Mouse (Mus musculus) MEL (cell line): Measurements from ENCODE around the gene Msi2. TPM values are rescaled to one million over a fixed set of nuclear protein-coding genes. Genes with fewer than 3 reads are reported as not detected.

ENCODE experiments used
- DNase-seq: peaks from one replicate; pipeline ENCODE4 v3.0.0; 2011; ENCODE audit warnings: low read depth, low spot score
- H3K27ac ChIP-seq: 2 replicates; pipeline ENCODE4 v1.5.1; 2012; ENCODE audit warnings: low read depth, mild to moderate bottlenecking, control low read depth, low read length, moderate library complexity; ENCODE audit not compliant: control insufficient read depth
- H3K27me3 ChIP-seq, 2 experiments: fragments of 150-350 bp in 1 of 2; sonication (generic) in 1 of 2; 2 replicates each; pipeline ENCODE4 v1.6.1; 2012; ENCODE audit warnings: low read length in 2 of 2, mild to moderate bottlenecking in 2 of 2, improper control_type of control experiment in 1 of 2, moderate library complexity in 1 of 2; ENCODE audit not compliant: insufficient read depth in 2 of 2, control insufficient read depth in 1 of 2
- H3K36me3 ChIP-seq, 2 experiments: 2 replicates each; pipeline ENCODE4 v1.6.1; 2012 to 2014; ENCODE audit warnings: low read length in 2 of 2, improper control_type of control experiment in 1 of 2, inconsistent platforms in 1 of 2, mild to moderate bottlenecking in 1 of 2; ENCODE audit not compliant: insufficient read depth in 2 of 2, control insufficient read depth in 1 of 2
- H3K4me1 ChIP-seq, 2 experiments: fragments of 150-350 bp in 1 of 2; sonication (generic) in 1 of 2; 2 replicates each; pipeline ENCODE4 v1.6.1; 2012; ENCODE audit warnings: low read length in 2 of 2, improper control_type of control experiment in 1 of 2, mild to moderate bottlenecking in 1 of 2; ENCODE audit not compliant: insufficient read depth in 2 of 2, control insufficient read depth in 1 of 2
- H3K4me3 ChIP-seq, 2 experiments: fragments of 150-350 bp in 1 of 2; sonication (generic) in 1 of 2; 2 replicates each; pipeline ENCODE4 v1.5.1; 2012; ENCODE audit warnings: low read depth in 2 of 2, low read length in 2 of 2, mild to moderate bottlenecking in 2 of 2, moderate library complexity in 2 of 2, control low read depth in 1 of 2, improper control_type of control experiment in 1 of 2; ENCODE audit not compliant: control insufficient read depth in 1 of 2, insufficient read depth in 1 of 2
- H3K79me2 ChIP-seq: 2 replicates; pipeline ENCODE4 v1.6.1; 2012; ENCODE audit warnings: mild to moderate bottlenecking, low read length, moderate library complexity; ENCODE audit not compliant: control insufficient read depth, poor library complexity, insufficient read depth
- H3K9ac ChIP-seq: 2 replicates; pipeline ENCODE4 v1.6.1; 2012; ENCODE audit warnings: low read depth, mild to moderate bottlenecking, control low read depth, low read length, moderate library complexity; ENCODE audit not compliant: control insufficient read depth, poor library complexity, severe bottlenecking
- H3K9me3 ChIP-seq: fragments of 150-350 bp; sonication (generic); replicated peaks from 2 replicates; pipeline ENCODE4 v1.6.1; 2012; ENCODE audit warnings: mild to moderate bottlenecking, low read length, improper control_type of control experiment, moderate library complexity; ENCODE audit not compliant: insufficient read depth
- E2F4 ChIP-seq: IDR thresholded peaks from 2 replicates; pipeline ENCODE4 v1.6.1; 2011; ENCODE audit warnings: low read depth, low read length, improper control_type of control experiment, borderline replicate concordance
- EP300 ChIP-seq, 2 experiments: IDR thresholded peaks; 2 replicates each; pipeline ENCODE4 v1.6.1; 2011; ENCODE audit warnings: improper control_type of control experiment in 2 of 2, low read length in 2 of 2, low read depth in 1 of 2, mild to moderate bottlenecking in 1 of 2
- GATA1 ChIP-seq: IDR thresholded peaks from 2 replicates; pipeline ENCODE4 v1.6.1; 2011; ENCODE audit warnings: low read depth, low read length, improper control_type of control experiment
- JUND ChIP-seq: IDR thresholded peaks from 2 replicates; pipeline ENCODE4 v1.6.1; 2011; ENCODE audit warnings: low read depth, mild to moderate bottlenecking, improper control_type of control experiment, low read length
- MXI1 ChIP-seq: IDR thresholded peaks from 2 replicates; pipeline ENCODE4 v1.6.1; 2011; ENCODE audit warnings: mild to moderate bottlenecking, low read depth, low read length, improper control_type of control experiment
- NELFE ChIP-seq: IDR thresholded peaks from 2 replicates; pipeline ENCODE4 v1.6.1; 2011; ENCODE audit warnings: low read depth, low read length, improper control_type of control experiment
- POLR2AphosphoS5 ChIP-seq: IDR thresholded peaks from 2 replicates; pipeline ENCODE4 v1.6.1; 2012; ENCODE audit warnings: low read depth, borderline replicate concordance, mild to moderate bottlenecking, inconsistent platforms, low read length, moderate library complexity, mixed read lengths
- SIN3A ChIP-seq: IDR thresholded peaks from 2 replicates; pipeline ENCODE4 v1.6.1; 2012; ENCODE audit warnings: low read length, improper control_type of control experiment, inconsistent platforms
- SMC3 ChIP-seq: IDR thresholded peaks from 2 replicates; pipeline ENCODE4 v1.6.1; 2011; ENCODE audit warnings: low read depth, low read length, improper control_type of control experiment
- TAL1 ChIP-seq: IDR thresholded peaks from 2 replicates; pipeline ENCODE4 v1.6.1; 2012; ENCODE audit warnings: mild to moderate bottlenecking, inconsistent platforms, low read length, moderate library complexity, mixed read lengths
- TBP ChIP-seq: IDR thresholded peaks from 2 replicates; pipeline ENCODE4 v1.8.0; 2011; ENCODE audit warnings: low read depth, low read length, improper control_type of control experiment
- ZMIZ1 ChIP-seq: IDR thresholded peaks from 2 replicates; pipeline ENCODE4 v1.6.1; 2012; ENCODE audit warnings: low read depth, mild to moderate bottlenecking, inconsistent platforms, low read length, improper control_type of control experiment, moderate library complexity
- polyA plus RNA-seq, 2 experiments: library from polyadenylated mRNA; stranded (reverse) in 1 of 2; unstranded in 1 of 2; fragments of >175 nt in 1 of 2; fragments of >200 nt in 1 of 2; gene quantifications; 2 replicates each; pipeline versions ENCODE4 v1.2.1 to v1.2.4; 2012; ENCODE audit warnings: low replicate concordance in 2 of 2, low read depth in 1 of 2; ENCODE audit not compliant: insufficient read length in 2 of 2, insufficient read depth in 1 of 2, missing spikeins in 1 of 2
- total RNA-seq: library from RNA; depleted of rRNA; stranded (reverse); fragments of 300-350 nt; gene quantifications from 2 replicates; pipeline ENCODE4 v1.2.3, GENCODE M21; 2012

Gene Msi2
- total and polyA plus RNA-seq, 3 experiments = 16.2 to 29.7 TPM; not detected in 1

DNA sequence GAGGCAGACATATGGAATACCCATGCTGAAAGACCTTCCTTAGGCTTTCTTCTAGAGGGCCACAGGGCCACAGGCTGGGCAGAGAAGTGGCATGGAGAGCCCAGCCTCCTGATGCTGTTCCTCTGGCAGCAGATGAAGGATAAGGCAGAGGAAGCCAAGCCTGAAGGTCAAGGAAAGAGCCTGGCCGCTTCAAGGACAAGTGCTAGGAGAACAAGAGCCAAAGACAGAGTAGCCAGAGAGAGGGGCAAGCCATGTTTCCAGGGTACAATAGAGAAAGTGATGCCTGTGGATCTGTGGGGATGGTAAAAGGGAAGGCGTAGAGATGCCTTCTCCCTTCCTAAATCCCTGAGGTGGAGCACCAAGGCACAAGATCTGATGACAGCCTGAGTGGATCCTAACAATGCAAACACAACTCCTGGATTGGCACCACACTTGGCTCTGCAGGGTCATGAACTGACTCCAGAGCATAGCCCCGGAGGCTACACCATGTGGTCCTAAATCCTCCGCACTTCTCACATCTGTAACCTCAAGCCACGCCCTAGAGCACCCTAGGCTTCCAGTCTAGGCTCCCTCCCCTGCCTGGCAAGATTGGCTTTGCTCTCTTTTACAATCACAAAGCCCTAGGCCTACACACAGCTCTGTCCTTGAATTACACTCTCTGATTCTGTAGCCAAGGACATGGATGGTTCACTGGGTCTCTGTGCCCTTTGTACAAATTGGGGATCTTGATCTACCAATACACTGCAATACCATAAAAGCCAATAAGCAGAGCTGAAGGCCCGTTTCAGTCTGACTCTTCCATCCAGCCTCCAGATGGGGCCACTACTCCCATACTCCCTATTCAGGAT, 202.4 kb downstream of the Msi2 start:
- H3K4me1 ChIP-seq = no peaks in the 10 kb centered on the region
- no peaks in the 10 kb centered on the region; a peak in 1 of 4 replicates for H3K36me3 ChIP-seq
- H3K4me3 ChIP-seq = no peak overlapping the region

DNA sequence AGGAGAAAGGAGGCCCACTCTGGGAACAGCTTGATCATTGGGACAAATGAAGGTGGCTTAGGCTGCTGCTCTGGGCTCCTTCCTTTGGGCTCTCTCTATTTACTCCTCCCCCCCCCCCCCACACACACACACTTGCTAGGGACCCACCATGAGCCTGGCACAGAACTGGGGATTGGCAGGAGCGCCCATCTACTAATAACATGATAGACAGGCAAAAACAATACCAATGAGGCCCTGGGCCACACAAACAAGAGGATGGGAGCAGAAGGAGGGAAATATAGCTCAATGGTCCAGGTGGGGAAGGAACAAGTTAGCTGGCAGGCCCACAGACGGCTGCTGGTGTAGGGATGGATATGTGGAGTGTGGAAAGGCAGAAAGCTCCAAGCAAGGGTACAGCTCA, 203.0 kb downstream of the Msi2 start:
- Histone ChIP-seq H3K4me1 (no peaks in the 10 kb centered on the region), H3K9me3 (no peaks in the 10 kb centered on the region)
- TF ChIP-seq GATA1 = no peak
- TF ChIP-seq SIN3A = no peak
- TF ChIP-seq, all 39 proteins: peak for 0
- Histone ChIP-seq H3K9ac (no peak overlapping the region), H3K27me3 (no peaks in the 10 kb centered on the region), H3K79me2 (no peaks in the 10 kb centered on the region), H3K36me3 (no peaks in the 10 kb centered on the region; a peak in 1 of 4 replicates), H3K4me3 (no peak overlapping the region), H3K27ac (no peak overlapping the region)
- DNase-seq = no peak

More for the DNA sequence above, 202.4 kb downstream of the Msi2 start:
- no peak overlapping the region for H3K27ac ChIP-seq
- TF ChIP-seq EP300 (IDR thresholded peaks at IDR 0.05; ENCODE audit: low read depth in 1 of 2, low read length in 2 of 2) (no peak), TAL1 (no peak), MXI1 (no peak), ZMIZ1 (no peak), E2F4 (no peak), GATA1 (no peak)
- TF ChIP-seq, all 39 proteins: peak for 0
- Histone ChIP-seq H3K9me3 (no peaks in the 10 kb centered on the region), H3K27me3 (no peaks in the 10 kb centered on the region), H3K79me2 (no peaks in the 10 kb centered on the region), H3K9ac (no peak overlapping the region)
- no peak for DNase-seq

DNA sequence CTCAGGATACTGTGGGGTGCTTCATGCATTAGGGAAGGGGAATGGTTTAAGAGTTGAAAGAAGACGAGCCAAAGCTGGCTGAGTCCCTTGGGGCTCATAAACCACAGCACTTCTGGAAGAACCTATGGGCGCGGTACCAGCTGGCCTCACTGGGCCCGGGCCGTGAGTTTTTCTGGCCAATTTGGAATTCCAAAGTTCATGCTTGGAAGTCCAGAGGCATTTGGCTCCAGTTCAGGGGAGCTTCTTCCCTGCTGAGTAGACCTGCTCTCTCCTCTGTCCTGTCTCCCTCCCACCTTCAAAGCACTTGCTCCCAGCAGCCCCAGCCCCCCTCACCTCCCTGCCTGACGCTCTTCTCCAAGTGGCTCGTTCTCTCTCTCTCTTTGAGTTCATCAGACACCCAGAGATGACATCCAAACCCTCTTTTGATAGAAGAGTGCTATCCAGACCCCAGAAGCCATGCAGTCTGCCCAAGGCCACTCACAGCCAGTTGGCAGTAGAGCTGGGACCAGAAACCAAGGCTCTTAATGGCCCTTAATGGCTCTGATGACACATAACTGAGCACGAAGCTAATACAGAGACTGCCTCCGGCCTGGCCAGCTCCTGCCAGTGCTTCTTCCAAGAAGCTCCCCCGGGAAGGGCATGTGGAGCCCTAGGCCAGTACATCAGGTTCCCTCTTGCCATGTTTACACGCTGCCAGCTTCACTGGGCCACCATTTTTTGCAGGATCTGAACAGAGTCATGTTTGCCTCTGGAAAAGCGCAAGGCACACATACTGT, 204.0 kb downstream of the Msi2 start:
- DNase-seq = no peak
- no peaks in the 10 kb centered on the region for H3K4me1 ChIP-seq
- TF ChIP-seq JUND = no peak
- no peak for TF ChIP-seq E2F4
- no peak for TF ChIP-seq TAL1
- TF ChIP-seq SMC3 = no peak
- no peak for TF ChIP-seq TBP
- no peak for TF ChIP-seq POLR2AphosphoS5
- TF ChIP-seq NELFE = no peak
- TF ChIP-seq GATA1 = no peak
- no peak for TF ChIP-seq SIN3A
- H3K4me3 ChIP-seq = no peak overlapping the region
- no peak overlapping the region for H3K27ac ChIP-seq
- no peaks in the 10 kb centered on the region for H3K79me2 ChIP-seq
- no peaks in the 10 kb centered on the region; a peak in 1 of 4 replicates for H3K36me3 ChIP-seq
- no peak overlapping the region for H3K9ac ChIP-seq
- no peaks in the 10 kb centered on the region for H3K9me3 ChIP-seq
- H3K27me3 ChIP-seq = no peaks in the 10 kb centered on the region
